Mouse (Mus musculus): Measurements from ENCODE around the gene Fut11. TPM values are rescaled to one million over a fixed set of nuclear protein-coding genes. Genes with fewer than 3 reads are reported as not detected.

Fut11 gene
- total RNA-seq, 4 experiments from 2014 or later = 14.6 to 15.8 (median 15.0) TPM

DNA sequence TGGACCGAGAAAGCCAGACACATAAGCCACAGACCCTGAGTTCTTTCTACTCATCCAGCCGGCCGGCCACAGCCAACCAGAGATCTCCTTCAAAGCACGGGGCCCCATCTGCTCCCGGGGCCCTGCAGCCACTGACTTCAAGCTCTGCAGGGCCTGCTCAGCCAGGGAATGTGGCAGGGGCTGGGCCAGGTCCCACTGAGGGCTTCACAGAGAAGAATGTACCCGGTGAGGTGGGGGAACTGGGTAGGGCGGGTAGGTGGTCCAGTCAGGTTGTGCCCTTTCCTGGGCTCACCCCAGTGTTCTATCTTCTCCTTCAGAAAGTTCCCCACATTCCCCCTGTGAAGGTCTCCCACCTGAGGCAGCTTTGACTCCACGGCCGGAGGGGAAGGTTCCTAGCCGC, 23.7 kb downstream of the Fut11 start:
- DNase-seq (ENCODE audit: low spot score in 2 of 2) = no peak

- DNase-seq (ENCODE audit: low spot score in 2 of 2) = no peak
These were observed 25.0 kb downstream of the Fut11 start for GRCm38 (mm10) chr14:20719767-20720166.

DNA sequence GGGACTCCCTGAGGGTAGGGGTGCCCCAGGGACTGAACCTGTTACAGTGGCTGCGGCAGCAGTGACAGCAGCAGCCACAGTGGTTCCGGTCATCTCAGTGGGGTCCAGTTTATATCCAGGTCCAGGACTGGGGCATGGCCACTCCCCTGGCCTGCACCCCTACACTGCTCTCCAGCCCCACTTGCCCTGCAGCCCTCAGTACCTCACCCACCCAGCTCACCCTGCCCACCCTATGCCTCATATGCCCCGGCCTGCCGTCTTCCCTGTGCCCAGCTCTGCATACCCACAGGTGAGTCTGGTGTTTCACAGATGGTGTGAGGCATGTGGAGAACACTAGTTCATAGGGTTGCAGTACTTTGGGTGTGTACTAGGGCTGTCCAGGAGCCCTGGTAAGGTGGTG, 26.6 kb downstream of the Fut11 start:
- no peak for DNase-seq (ENCODE audit: low spot score in 2 of 2)

- DNase-seq (ENCODE audit: low spot score in 2 of 2) = no peak
These were observed 28.2 kb downstream of the Fut11 start for GRCm38 (mm10) chr14:20723006-20723405.

- peak in 1 of 2 experiments; percentile 70 for DNase-seq (ENCODE audit: low spot score in 2 of 2)
These were observed 29.3 kb downstream of the Fut11 start for GRCm38 (mm10) chr14:20724043-20724442.

GRCm38 (mm10) chr14:20725660-20726339, 31.0 kb downstream of the Fut11 start:
- DNase-seq (ENCODE audit: low spot score in 2 of 2) = no peak

DNA sequence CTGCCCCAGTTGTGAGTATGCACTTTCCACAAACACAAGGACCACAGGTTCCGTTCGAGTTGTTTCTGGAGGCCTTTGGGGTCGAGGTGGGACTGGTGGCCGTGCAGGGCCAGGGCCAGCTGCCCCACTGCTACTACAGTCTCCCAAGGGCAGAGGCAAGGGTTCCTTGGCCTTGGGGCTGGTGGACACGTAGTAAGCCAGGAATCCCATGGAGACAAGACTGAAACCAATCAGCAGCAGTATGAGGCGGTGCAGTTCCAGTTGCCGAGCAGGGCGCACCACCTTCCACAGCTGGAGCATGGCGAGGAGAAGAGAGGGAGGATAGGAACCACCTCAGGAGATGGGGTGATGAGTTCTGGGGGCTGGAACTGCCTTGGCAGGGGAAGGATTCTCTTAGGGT, 35.1 kb downstream of the Fut11 start:
- no peak for DNase-seq (ENCODE audit: low spot score in 2 of 2)

DNA sequence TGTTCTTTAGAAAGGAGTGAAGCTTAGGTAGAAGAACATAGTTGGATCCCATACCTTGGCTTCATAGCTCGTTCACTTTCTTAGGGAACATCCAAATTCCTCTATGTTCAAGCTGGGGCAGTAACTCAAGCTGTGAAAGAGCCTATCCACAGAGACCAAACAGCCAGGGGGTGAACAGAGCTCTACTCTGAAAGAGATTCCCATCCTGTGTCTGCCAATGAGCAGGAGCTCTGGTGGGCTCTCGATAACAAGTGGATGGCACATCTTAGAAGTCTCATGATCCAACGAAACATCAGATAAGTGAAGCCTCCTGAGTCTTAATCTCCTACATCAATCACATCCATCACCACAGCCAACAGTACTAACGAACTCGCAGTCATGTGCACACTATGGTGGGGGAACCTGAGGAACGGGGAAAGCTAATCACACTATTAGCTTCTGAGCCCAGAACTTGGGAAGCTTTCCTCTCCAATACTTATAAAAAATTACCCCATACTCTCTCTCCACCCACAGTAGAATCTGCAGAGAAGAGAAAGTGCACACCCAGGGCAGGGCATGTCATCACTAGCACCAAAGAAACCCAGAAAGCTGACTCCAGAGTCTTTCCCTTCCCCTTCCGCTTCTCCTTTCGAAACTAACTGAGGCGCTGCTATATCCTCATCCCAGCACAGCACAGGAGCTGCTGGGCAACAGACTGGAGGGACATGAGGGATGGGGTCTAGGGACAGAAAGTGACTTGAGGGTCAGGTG, 36.3 kb downstream of the Fut11 start:
- no peak for DNase-seq (ENCODE audit: low spot score in 2 of 2)

DNA sequence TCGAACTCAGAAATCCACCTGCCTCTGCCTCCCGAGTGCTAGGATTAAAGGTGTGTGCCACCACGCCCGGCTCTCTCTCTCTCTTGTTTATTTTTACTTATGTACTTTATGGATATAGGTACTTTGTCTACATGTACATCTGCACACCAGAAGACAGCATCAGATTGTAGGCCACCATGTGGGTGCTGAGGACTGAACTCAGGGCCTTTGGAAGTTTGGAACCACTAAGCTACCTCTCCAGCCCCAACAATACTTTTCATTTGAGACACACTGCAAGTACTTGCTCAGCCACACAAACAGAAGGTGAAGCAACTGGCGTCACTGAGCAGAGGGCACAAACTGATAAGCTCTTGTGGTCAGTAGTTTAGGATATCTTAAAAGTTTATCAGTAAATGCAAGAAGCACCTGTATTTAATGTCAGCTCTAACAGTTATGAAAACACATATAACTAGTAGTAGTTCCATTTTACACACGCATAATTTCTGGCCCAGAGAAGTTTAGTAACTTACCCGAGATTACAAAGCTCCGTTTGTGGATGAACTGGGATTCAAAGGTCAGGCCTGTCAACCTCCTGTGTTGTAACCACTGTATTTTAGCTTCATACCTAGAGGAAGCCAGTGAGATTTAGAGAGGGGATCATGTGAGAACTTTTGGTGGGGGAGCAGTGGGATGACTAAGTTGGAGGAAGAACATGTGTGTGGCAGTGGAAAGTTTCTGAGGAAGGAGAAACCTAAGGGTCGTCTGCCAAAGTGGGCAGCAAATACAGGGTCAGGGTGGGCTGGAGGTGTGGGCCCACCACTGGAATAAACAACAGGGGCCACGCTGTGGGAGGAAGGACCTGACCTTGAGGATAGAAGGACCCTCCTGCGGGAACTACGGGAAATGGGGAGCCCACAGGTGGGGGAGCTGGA, 38.5 kb downstream of the Fut11 start:
- no peak for DNase-seq (ENCODE audit: low spot score in 2 of 2)

GRCm38 (mm10) chr14:20733952-20734774, 39.4 kb downstream of the Fut11 start, which contains the start of gene Ndst2:
Ndst2 (minus strand) TSS chr14:20734562.
- peak; percentile 66 to 79 for DNase-seq (ENCODE audit: low spot score in 2 of 2)

GRCm38 (mm10) chr14:20735052-20735451, 40.3 kb downstream of the Fut11 start:
- DNase-seq (ENCODE audit: low spot score in 2 of 2) = no peak

GRCm38 (mm10) chr14:20735892-20736390, 41.2 kb downstream of the Fut11 start:
- DNase-seq (ENCODE audit: low spot score in 2 of 2) = no peak

- no peak for DNase-seq (ENCODE audit: low spot score in 2 of 2)
These were observed 42.5 kb downstream of the Fut11 start for GRCm38 (mm10) chr14:20737306-20737705.

DNA sequence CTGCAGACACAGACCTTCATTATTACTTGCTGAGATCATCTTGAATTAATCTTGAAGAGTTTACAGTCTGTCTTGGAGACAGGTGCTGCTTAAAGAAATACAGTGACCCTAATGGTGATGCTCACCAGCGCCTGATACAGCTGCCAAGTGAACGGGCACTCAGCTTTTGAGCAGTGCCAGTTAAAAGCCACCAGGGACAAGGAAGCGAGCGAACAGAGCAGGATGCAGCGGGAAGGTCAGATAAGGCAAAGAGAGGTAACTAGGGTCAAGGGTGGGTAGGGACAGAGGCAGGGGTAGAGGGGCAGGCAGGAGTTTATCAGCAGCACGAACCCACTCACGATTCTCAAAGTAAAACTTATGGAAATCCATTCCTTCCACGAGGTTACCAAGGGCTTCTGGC, 43.7 kb downstream of the Fut11 start:
- DNase-seq (ENCODE audit: low spot score in 2 of 2) = no peak

- DNase-seq (ENCODE audit: low spot score in 2 of 2) = no peak
These were observed 46.5 kb downstream of the Fut11 start for GRCm38 (mm10) chr14:20741301-20741700.

GRCm38 (mm10) chr14:20743614-20744013, 48.8 kb downstream of the Fut11 start:
- no peak for DNase-seq (ENCODE audit: low spot score in 2 of 2)

DNA sequence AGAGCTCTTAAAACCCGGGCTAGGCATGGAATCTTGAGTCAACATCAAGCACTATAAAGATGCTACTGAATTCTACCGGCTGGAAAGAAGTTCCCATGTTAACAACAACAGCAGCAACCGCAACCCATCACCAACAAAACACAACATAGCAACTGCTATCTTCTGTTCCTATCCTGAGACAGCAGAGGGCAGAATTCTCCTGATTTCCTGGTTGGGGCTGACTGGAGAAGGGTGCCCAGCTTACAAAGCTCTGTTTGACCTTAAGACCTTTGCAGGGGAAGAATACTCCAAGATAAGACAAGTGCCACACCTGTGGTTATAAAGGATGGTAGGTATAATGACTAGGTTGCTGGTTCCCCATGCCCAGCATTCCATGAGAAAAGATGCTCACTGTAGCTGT, 52.2 kb downstream of the Fut11 start:
- no peak for DNase-seq (ENCODE audit: low spot score in 2 of 2)

DNA sequence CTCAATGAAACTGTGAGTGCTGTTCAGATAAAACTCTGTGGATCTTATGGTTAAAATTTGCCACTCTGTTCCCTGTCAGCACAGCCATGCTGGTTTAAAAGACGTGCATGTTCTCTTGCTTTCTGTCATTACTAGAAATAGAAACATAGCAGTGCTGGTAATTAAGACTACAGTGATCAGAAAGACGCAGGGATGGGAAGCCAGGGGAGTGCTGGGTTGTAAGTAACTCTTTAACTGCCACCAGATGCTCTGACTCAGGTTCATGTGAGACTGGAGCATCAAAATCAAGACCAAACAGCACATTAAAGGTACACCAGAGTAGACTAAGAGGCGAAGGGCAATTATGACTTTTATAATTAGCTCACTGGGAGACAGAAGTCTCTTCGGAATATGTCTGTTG, 53.6 kb downstream of the Fut11 start:
- no peak for DNase-seq (ENCODE audit: low spot score in 2 of 2)

DNA sequence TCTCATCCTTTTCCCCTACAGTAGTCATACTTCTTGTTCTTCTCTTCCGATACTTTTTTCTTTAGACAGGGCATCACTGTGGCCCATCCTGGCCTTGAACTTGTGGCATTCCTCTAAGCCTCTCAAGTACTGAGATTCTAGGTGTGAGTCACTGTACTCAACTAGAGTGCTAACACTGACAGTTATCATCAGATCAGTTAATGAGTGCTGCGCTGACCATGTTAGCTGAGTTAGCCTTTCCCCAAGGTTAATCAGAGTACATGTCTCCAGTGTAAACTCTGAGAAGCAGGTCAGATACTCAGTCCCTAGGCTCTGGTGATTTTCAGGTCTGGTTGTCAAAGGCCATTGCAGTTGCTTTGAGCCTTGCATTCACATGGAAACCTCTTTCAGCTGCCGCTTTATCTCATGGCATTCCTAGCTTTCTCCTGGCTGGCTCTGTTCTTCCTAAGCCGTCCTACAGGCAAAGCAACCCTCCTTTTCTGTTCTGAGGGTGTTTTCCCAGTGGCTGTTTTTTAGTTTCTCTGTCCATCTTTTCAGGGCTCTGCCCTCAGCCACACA, 54.8 kb downstream of the Fut11 start:
- DNase-seq (ENCODE audit: low spot score in 2 of 2) = no peak

- no peak for DNase-seq (ENCODE audit: low spot score in 2 of 2)
These were observed 55.7 kb downstream of the Fut11 start for GRCm38 (mm10) chr14:20750503-20750902.
